Mouse (Mus musculus) forebrain, embryonic 14.5 days (tissue): ENCODE data around the gene Opn4. TPM values are rescaled to one million over a fixed set of nuclear protein-coding genes. Genes with fewer than 3 reads are reported as not detected.

Experiments
- ATAC-seq: fragments of 200-750 bp; cut with Nextera tagmentation; 2 replicates; pipeline ENCODE4 v1.8.0; 2017; ENCODE audit warnings: mild to moderate bottlenecking, moderate library complexity
- DNase-seq: peaks from one replicate; pipeline ENCODE4 v3.0.0-alpha.2; 2015; ENCODE audit warnings: low spot score
- H3K27ac ChIP-seq: fragments of 300-500 bp; sonication (generic); 2 replicates; pipeline ENCODE4 v1.5.1; 2014; ENCODE audit warnings: low read depth, mild to moderate bottlenecking, control low read depth, low read length, moderate library complexity
- H3K27me3 ChIP-seq: fragments of 300-500 bp; sonication (generic); replicated peaks from 2 replicates; pipeline ENCODE4 v1.6.1; 2014; ENCODE audit warnings: low read length, control low read depth, mixed read lengths; ENCODE audit not compliant: control insufficient read depth, insufficient read depth
- H3K36me3 ChIP-seq: fragments of 300-500 bp; sonication (generic); 2 replicates; pipeline ENCODE4 v1.6.1; 2014; ENCODE audit warnings: low read length, control low read depth; ENCODE audit not compliant: control insufficient read depth, insufficient read depth
- H3K4me1 ChIP-seq: fragments of 300-500 bp; sonication (generic); 2 replicates; pipeline ENCODE4 v1.6.1; 2014; ENCODE audit warnings: antibody characterized with exemption, low read length, control low read depth; ENCODE audit not compliant: control insufficient read depth, insufficient read depth
- H3K4me2 ChIP-seq: fragments of 300-500 bp; sonication (generic); 2 replicates; pipeline ENCODE4 v1.6.1; 2014; ENCODE audit warnings: mild to moderate bottlenecking, control low read depth, low read length
- H3K4me3 ChIP-seq: fragments of 300-500 bp; sonication (generic); 2 replicates; pipeline ENCODE4 v1.5.1; 2014; ENCODE audit warnings: low read depth, low read length, control low read depth
- H3K9ac ChIP-seq: fragments of 300-500 bp; sonication (generic); 2 replicates; pipeline ENCODE4 v1.6.1; 2014; ENCODE audit warnings: mild to moderate bottlenecking, low read length, control low read depth, moderate library complexity
- H3K9me3 ChIP-seq: fragments of 300-500 bp; sonication (generic); replicated peaks from 2 replicates; pipeline ENCODE4 v1.6.1; 2016; ENCODE audit warnings: low read length, control low read depth, mixed read lengths; ENCODE audit not compliant: control insufficient read depth
- WGBS: fragments of 180-500 bp; shearing (Covaris S2); extraction: QIAGEN DNeasy Blood & Tissue Kit; methylation state at CpG from one replicate; pipeline ENCODE4 v1.1.7; 2014; 5-methylcytosine and 5-hydroxymethylcytosine counted together
- polyA plus RNA-seq: library from polyadenylated mRNA; unstranded; fragments of >200 nt; fragmentation: Nextera tagmentation; extraction: Ambion mirVana; gene quantifications from 2 replicates; pipeline ENCODE4 v1.2.1, GENCODE M21; 2014

Gene Opn4
- polyA plus RNA-seq, 1 experiment from 2014 or later, result not detected

- Histone ChIP-seq H3K4me2 (no peak overlapping the region), H3K9me3 (no peaks in the 10 kb centered on the region), H3K9ac (no peak overlapping the region), H3K4me3 (no peak overlapping the region), H3K36me3 (no peaks in the 10 kb centered on the region), H3K27ac (no peak overlapping the region), H3K27me3 (no peaks in the 10 kb centered on the region), H3K4me1 (no peaks in the 10 kb centered on the region)
- no peak for DNase-seq
- ATAC-seq, result no peak
- 94% methylated on average over 7 of the region's 7 CpGs for WGBS
Measured at GRCm38 (mm10) chr14:34601910-34602309, 2.0 kb upstream of the Opn4 start.

DNA sequence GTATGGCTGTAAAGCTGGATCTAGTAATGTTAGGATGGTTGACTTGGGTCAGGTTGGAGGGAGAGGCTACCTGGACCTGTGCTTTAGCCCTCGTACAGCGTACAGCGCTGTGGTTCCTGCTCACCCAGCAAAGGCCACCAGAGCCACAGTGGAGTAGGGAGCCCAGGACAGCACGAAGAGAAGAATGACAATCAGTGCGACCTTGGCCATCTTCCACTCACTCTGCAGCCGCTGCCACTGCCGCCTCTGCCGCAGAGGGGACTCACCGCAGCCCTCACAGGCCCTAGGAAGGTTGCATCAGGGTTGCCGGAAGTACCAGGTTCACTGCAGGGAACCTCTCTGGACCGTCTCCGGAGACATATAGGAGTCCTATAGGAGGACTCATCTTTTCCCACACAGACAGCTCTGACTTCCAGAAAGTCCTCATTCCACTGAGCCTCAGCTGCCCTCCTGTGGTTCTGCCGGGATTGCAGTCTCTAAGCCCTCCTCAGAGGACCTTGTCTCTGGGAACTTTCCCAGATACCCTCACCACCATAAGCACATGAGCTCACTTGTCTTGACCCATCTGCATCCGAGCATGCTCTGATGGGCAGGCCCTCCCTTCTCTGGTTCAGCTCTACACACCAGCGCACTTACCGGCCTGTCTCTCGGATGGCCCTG is 4.2 kb downstream of the Opn4 start:
- no peaks in the 10 kb centered on the region for H3K9me3 ChIP-seq
- no peak overlapping the region for H3K27ac ChIP-seq
- DNase-seq, result no peak
- no peaks in the 10 kb centered on the region for H3K4me1 ChIP-seq
- H3K4me3 ChIP-seq, result no peak overlapping the region
- no peak for ATAC-seq
- no peaks in the 10 kb centered on the region for H3K27me3 ChIP-seq
- H3K4me2 ChIP-seq, result no peak overlapping the region
- no peaks in the 10 kb centered on the region for H3K36me3 ChIP-seq
- 86% methylated on average over 17 of the region's 17 CpGs for WGBS
- no peak overlapping the region for H3K9ac ChIP-seq

- H3K27ac ChIP-seq, result no peak overlapping the region
Measured at GRCm38 (mm10) chr14:34591741-34592535, 8.0 kb downstream of the Opn4 start.

GRCm38 (mm10) chr14:34590743-34591675 is 8.9 kb downstream of the Opn4 start:
- Histone ChIP-seq H3K4me1 (no peaks in the 10 kb centered on the region), H3K27me3 (no peaks in the 10 kb centered on the region), H3K4me3 (no peak overlapping the region), H3K4me2 (no peak overlapping the region), H3K9me3 (no peaks in the 10 kb centered on the region), H3K9ac (no peak overlapping the region), H3K27ac (no peak overlapping the region), H3K36me3 (no peaks in the 10 kb centered on the region)
- DNase-seq (no peak), ATAC-seq (no peak)
- 64% methylated on average over 24 of the region's 24 CpGs for WGBS

More at GRCm38 (mm10) chr14:34591741-34592535, 8.0 kb downstream of the Opn4 start:
- H3K9ac ChIP-seq, result no peak overlapping the region
- no peaks in the 10 kb centered on the region for H3K9me3 ChIP-seq
- no peak overlapping the region for H3K4me3 ChIP-seq
- 75% methylated on average over 15 of the region's 15 CpGs for WGBS
- DNase-seq, result no peak
- no peak for ATAC-seq
- no peaks in the 10 kb centered on the region for H3K4me1 ChIP-seq
- H3K4me2 ChIP-seq, result no peak overlapping the region
- no peaks in the 10 kb centered on the region for H3K36me3 ChIP-seq
- no peaks in the 10 kb centered on the region for H3K27me3 ChIP-seq

DNA sequence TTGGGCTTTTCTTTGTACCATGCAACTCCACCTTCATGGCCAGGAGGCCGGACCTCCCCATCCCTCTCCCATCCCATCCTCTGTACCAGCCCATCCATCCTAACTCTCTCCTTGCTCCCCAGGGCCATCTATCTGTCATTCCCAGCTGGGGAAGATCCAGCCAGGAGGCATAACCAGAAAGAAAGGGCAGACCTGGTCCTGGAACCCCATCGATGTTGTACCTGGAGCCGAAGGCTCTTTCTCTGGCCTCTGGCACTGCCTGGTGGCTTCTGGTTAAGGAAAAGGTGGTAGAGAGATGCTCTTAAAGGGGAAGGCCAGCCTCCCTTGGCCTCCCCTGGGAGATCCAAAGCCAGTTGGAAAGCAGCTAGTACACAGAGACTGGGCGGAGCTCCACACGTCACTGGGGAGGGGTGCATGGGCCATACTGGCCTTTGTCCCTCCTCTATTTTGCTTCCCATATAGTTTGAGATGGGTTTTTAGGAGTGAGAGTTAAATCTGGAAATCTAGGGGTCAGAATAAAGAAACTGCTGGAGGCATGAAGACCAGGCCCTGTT is 9.8 kb downstream of the Opn4 start:
- no peak for ATAC-seq
- Histone ChIP-seq H3K4me1 (no peaks in the 10 kb centered on the region), H3K36me3 (no peaks in the 10 kb centered on the region), H3K27ac (no peak overlapping the region), H3K9me3 (no peaks in the 10 kb centered on the region), H3K9ac (no peak overlapping the region), H3K27me3 (no peaks in the 10 kb centered on the region), H3K4me3 (no peak overlapping the region), H3K4me2 (no peak overlapping the region)
- WGBS, result 87% methylated on average over 5 of the region's 5 CpGs
- no peak for DNase-seq

- Histone ChIP-seq H3K9ac (no peak overlapping the region), H3K4me3 (no peak overlapping the region), H3K27me3 (no peaks in the 10 kb centered on the region), H3K27ac (no peak overlapping the region), H3K9me3 (no peaks in the 10 kb centered on the region), H3K4me2 (no peak overlapping the region), H3K4me1 (no peaks in the 10 kb centered on the region), H3K36me3 (no peaks in the 10 kb centered on the region)
- DNase-seq, result no peak
- ATAC-seq, result no peak
- 92% methylated on average over 8 of the region's 8 CpGs for WGBS
Measured at GRCm38 (mm10) chr14:34589185-34589713, 10.7 kb downstream of the Opn4 start.

- Histone ChIP-seq H3K4me3 (no peak within 1 kb of the TSS), H3K27me3 (no peaks in the 10 kb centered on the region), H3K9ac (no peak within 1 kb of the TSS), H3K4me2 (no peak within 1 kb of the TSS), H3K36me3 (no peaks in the 10 kb centered on the region), H3K27ac (no peak within 1 kb of the TSS), H3K4me1 (no peaks in the 10 kb centered on the region), H3K9me3 (no peaks in the 10 kb centered on the region)
- DNase-seq (no peak), ATAC-seq (no peak)
- WGBS, result 73% methylated on average over 8 of the region's 8 CpGs
Measured at GRCm38 (mm10) chr14:34588498-34588897, 11.4 kb downstream of the Opn4 start, which contains the start of gene Ldb3. Gene Ldb3, minus strand, starts transcription at chr14:34588682.

DNA sequence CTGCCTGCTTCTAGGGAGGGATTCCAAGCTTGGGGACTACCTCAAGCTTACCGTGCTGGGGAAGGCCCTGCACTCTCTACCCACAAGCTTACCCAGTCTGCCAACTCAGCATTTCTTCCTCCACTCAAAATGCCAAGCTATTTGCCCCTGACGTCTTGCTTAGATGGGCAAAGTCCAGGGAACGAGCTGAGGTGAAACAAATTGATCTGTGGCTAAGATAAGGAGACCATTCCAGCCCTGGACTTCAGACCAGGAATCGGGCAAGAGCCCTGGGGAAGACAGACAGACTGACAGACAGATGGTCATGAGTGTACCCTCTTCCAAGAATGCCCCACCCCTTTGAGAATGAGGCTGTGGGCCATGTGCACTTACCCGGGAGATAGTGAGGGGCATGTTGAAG is 11.9 kb downstream of the Opn4 start:
- no peak for ATAC-seq
- 81% methylated on average over 5 of the region's 5 CpGs for WGBS
- Histone ChIP-seq H3K27ac (no peak overlapping the region), H3K36me3 (no peaks in the 10 kb centered on the region), H3K4me1 (no peaks in the 10 kb centered on the region), H3K4me2 (no peak overlapping the region), H3K4me3 (no peak overlapping the region), H3K27me3 (no peaks in the 10 kb centered on the region), H3K9me3 (no peaks in the 10 kb centered on the region), H3K9ac (no peak overlapping the region)
- no peak for DNase-seq
